Mouse (Mus musculus): Measurements from ENCODE around the gene Rnf135. TPM values are rescaled to one million over a fixed set of nuclear protein-coding genes. Genes with fewer than 3 reads are reported as not detected.
"Not testable (repeated sequence)": the region's sequence is repeated elsewhere in the genome, so short reads cannot be mapped to it uniquely, and the experiment has no call there.

The Rnf135 gene
- polyA plus RNA-seq, 1 experiment from 2014 or later = 4.3 TPM

DNA sequence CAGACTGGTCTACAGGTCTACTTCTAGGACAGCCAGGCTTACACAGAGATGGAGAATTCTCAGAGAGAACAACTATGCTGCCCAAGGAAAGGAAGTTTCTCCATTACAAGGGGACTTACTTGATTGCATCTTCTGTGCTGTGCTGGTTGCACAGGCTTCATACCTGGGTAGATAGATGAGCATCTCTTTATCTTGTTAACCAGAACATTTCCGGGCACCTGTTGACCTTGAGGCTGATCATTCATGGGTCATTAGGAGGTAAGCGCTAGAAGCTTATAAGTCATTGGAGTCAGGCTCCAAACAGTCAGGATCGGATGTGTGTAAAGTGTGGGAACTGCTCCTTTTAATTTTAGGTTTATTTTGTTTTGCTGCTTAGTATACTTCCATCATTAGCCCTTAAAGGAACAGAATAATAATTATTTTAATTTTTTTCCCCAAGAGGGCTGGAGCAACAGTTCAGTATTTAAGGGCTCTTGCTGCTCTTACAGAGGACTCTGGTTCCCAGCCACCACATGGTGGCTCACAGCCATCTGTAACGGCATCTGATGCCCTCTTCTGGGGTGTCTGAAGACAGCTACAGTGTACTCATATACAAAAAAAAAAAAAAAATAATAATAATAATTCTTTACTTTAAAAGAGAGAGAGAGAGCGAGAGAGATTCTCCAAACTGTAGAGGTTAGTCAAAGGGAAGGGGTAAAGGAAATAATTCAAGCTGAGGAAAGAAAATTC is 2.5 kb upstream of the Rnf135 start:
- DNase-seq (no peak), ATAC-seq (ENCODE audit: low read depth) (no peak)
- H3K4me3 ChIP-seq (replicated peaks) = no peak overlapping the region
- 0 out of 2 replicates have a peak, but pooled peaks cover under 1% of the 10 kb centered on the region for H3K27me3 ChIP-seq
- peaks cover 25% of the 10 kb centered on the region for H3K4me1 ChIP-seq (replicated peaks)
- no peak overlapping the region for H3K4me2 ChIP-seq
- no peaks in the 10 kb centered on the region for H3K9me3 ChIP-seq (replicated peaks)
- no peak overlapping the region for H3K27ac ChIP-seq
- WGBS (ENCODE audit: insufficient replicate concordance) = 63% methylated on average over 5 of the region's 5 CpGs
- no peak overlapping the region for H3K9ac ChIP-seq
- H3K36me3 ChIP-seq = peaks cover 3% of the 10 kb centered on the region; the same call in 1 of the 2 replicates

- not testable (repeated sequence) for H3K27me3 ChIP-seq; DNase-seq; H3K36me3 ChIP-seq; H3K9me3 ChIP-seq (replicated peaks)
- peak; percentile 72 for ATAC-seq (ENCODE audit: low read depth)
- H3K27ac ChIP-seq = peak overlapping the region; percentile 86
- H3K4me3 ChIP-seq (replicated peaks) = peak overlapping the region; percentile 78
- H3K4me1 ChIP-seq (replicated peaks) = peaks cover 17% of the 10 kb centered on the region
- H3K9ac ChIP-seq = peak overlapping the region; percentile 87
- H3K4me2 ChIP-seq = peak overlapping the region; percentile 84
- 37% methylated on average over 12 of the region's 12 CpGs for WGBS (ENCODE audit: insufficient replicate concordance)
Observed at GRCm38 (mm10) chr11:80183054-80183704, 472 bp upstream of the Rnf135 start.

DNA sequence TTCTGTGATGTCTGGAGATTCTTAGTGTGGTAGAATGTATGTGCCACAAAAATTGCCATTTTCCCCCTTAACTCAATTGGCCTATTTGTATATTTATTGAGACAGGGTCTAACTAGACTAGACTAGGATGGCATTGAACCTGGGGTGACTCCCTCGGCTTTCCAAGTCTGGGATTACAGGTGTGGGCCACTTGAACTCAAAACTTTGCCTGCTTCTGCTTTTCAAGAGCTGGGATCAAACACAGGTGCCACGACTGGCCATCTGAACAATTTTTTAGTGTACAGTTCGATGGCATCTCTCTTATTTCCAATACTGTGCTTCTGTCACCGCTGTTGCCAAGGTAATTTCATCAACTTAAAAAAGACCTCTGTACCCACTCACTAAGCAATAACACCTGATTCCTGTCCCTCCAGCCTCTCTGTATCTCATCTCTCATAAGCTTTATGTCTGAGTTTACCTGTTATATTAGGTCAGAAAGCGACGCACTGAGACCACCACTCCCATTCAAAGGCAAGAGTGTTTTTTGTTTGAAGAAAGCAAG is 950 bp downstream of the Rnf135 start:
- ATAC-seq (ENCODE audit: low read depth) = no peak
- Histone ChIP-seq H3K36me3 (peaks cover 8% of the 10 kb centered on the region; the same call in 1 of the 2 replicates), H3K4me2 (peak overlapping the region; percentile 84), H3K27ac (0 out of 2 replicates have a peak overlapping the region, but pooled peaks have one; percentile 86), H3K4me3 (replicated peaks) (peak overlapping the region; percentile 78), H3K4me1 (replicated peaks) (peaks cover 15% of the 10 kb centered on the region), H3K9me3 (replicated peaks) (no peaks in the 10 kb centered on the region), H3K27me3 (no peaks in the 10 kb centered on the region), H3K9ac (peak overlapping the region; percentile 87)
- no peak for DNase-seq
- WGBS (ENCODE audit: insufficient replicate concordance) = 80% methylated on average over 6 of the region's 6 CpGs

DNA sequence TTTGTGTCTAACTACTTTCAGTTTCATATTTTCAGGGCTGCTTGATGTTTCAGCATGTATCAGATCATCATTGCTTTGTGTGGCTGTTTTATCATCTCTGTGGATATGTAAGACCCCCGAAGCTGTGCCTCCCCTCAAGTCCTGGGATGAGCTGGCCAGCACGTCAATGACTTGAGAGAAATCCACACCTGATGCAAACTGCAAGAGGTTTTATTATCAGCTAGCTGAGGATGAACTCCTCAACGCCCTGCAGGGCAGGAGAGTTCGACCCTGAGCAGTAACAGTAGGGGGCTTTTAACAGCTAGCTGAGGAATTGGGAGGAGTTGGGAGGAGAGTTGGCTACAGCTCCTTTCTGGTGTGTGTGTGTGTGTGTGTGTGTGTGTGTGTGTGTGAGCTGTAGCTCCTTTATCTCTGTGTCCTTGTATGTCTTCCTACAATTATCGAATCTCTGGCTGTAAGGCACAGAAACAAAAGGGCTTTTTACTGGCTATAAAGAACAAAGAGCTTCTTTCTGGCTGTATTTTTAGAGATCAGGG is 1.9 kb downstream of the Rnf135 start:
- H3K27ac ChIP-seq; H3K9me3 ChIP-seq (replicated peaks); DNase-seq; ATAC-seq (ENCODE audit: low read depth); H3K36me3 ChIP-seq; H3K9ac ChIP-seq; H3K27me3 ChIP-seq; H3K4me3 ChIP-seq (replicated peaks): not testable (repeated sequence)
- Histone ChIP-seq H3K4me1 (replicated peaks) (peaks cover 15% of the 10 kb centered on the region), H3K4me2 (peak overlapping the region; percentile 84; the same call in 1 of the 2 replicates)
- 81% methylated on average over 5 of the region's 5 CpGs for WGBS (ENCODE audit: insufficient replicate concordance)

DNA sequence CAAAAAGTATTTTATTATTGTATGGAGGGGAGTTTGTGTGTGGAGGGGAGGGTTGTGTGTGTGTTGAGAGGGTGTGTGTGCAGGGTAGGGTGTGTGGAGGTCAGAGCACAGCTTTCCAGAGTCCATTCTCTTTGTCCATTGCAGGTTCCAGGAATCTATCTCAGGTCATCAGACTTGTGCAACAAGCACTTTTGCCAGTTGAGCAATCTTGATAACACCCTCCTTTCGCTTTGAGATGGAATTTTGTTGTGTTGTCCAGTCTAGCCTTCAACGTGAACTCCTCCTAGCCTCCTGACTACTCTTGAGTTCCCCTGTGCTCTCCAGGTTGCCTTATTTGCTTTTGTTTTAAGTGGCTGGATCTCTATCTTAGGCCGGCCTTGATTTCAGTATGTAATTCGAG is 6.6 kb downstream of the Rnf135 start:
- ATAC-seq (ENCODE audit: low read depth) = peak; percentile 50; the same call in 1 of the 2 replicates
- WGBS (ENCODE audit: insufficient replicate concordance) = 59% methylated on average over 4 of the region's 4 CpGs
- H3K4me1 ChIP-seq (replicated peaks) = peaks cover 2% of the 10 kb centered on the region; the same call in 1 of the 2 replicates
- DNase-seq = no peak
- no peak overlapping the region for H3K4me3 ChIP-seq (replicated peaks)
- no peaks in the 10 kb centered on the region for H3K27me3 ChIP-seq
- peaks cover 29% of the 10 kb centered on the region for H3K36me3 ChIP-seq
- no peak overlapping the region for H3K27ac ChIP-seq
- no peak overlapping the region for H3K4me2 ChIP-seq
- no peaks in the 10 kb centered on the region for H3K9me3 ChIP-seq (replicated peaks)
- no peak overlapping the region for H3K9ac ChIP-seq

DNA sequence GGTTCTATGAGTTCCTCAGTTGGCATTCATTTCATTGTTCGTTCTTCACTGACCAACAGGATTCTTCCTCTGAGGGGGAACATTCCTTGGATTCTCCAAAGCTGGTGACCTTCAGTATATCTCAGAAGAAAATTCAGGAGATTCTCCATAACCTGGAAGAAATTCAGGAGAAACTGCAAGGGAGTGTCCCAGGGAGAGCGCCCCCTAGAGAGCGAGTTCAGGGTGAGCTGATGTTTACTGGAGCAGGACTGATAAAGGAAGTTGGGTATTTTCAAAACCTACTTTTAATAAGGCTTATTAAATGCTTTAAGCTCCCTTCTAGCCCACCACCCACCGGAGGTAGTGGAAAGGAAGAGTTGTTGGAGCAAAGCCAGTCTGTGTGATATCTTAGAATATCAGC is 10.2 kb downstream of the Rnf135 start:
- no peaks in the 10 kb centered on the region for H3K27me3 ChIP-seq
- H3K36me3 ChIP-seq = peaks cover 28% of the 10 kb centered on the region
- H3K27ac ChIP-seq = no peak overlapping the region
- H3K9me3 ChIP-seq (replicated peaks) = no peaks in the 10 kb centered on the region
- no peak overlapping the region for H3K9ac ChIP-seq
- no peak for ATAC-seq (ENCODE audit: low read depth)
- no peak for DNase-seq
- H3K4me3 ChIP-seq (replicated peaks) = no peak overlapping the region
- WGBS (ENCODE audit: insufficient replicate concordance) = 77% methylated on average over 4 of the region's 4 CpGs
- H3K4me2 ChIP-seq = no peak overlapping the region
- no peaks in the 10 kb centered on the region for H3K4me1 ChIP-seq (replicated peaks)

DNA sequence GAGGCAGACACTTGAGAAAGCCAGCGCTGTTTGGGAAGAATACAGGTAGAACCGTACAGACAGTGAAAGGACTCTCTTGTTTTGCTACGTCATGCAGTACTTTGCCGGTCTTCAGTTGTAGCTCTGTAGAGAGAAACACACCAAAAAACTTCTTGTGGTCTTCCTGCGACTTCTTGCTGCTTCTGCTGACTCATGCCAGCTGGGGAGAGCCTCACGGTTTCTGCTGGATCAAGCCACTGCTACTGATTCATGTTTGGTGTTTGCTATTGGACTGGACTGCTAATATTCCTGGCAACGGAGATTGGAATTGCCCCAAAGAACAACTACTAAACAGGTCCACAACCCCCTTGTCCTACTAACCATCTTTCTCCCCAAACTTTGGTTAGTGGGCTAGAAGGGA is 12.7 kb downstream of the Rnf135 start:
- no peak overlapping the region for H3K4me3 ChIP-seq (replicated peaks)
- no peaks in the 10 kb centered on the region for H3K27me3 ChIP-seq
- no peak overlapping the region for H3K27ac ChIP-seq
- H3K9ac ChIP-seq = no peak overlapping the region
- no peak overlapping the region for H3K4me2 ChIP-seq
- no peaks in the 10 kb centered on the region for H3K4me1 ChIP-seq (replicated peaks)
- DNase-seq = no peak
- peaks cover 23% of the 10 kb centered on the region for H3K36me3 ChIP-seq
- no peaks in the 10 kb centered on the region for H3K9me3 ChIP-seq (replicated peaks)
- no peak for ATAC-seq (ENCODE audit: low read depth)
- 63% methylated on average over 7 of the region's 7 CpGs for WGBS (ENCODE audit: insufficient replicate concordance)

DNA sequence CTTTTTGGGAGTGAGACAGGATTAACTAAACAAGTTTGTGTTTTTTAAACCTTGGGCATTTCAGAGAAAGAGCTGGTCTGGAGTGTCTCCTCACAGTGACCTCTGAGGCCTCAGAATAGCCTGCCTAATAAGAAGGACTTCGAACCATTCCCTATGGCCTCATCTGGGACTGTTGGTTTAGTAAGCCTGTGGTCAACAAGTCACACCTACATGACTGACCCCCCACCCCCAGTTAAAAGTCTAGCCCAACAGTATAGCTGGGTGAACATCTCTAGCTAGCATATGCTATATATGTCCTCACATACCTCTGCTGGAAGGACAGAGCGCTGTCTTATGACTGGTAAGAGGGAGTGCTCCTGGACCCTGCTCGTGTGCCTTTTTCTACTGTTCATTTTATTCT is 15.7 kb downstream of the Rnf135 start:
- no peak overlapping the region for H3K4me3 ChIP-seq (replicated peaks)
- H3K9ac ChIP-seq = no peak overlapping the region
- DNase-seq = no peak
- H3K27me3 ChIP-seq = no peaks in the 10 kb centered on the region
- no peaks in the 10 kb centered on the region for H3K4me1 ChIP-seq (replicated peaks)
- peaks cover 12% of the 10 kb centered on the region for H3K36me3 ChIP-seq
- WGBS (ENCODE audit: insufficient replicate concordance) = 67% methylated on average over 3 of the region's 3 CpGs
- H3K4me2 ChIP-seq = no peak overlapping the region
- H3K27ac ChIP-seq = no peak overlapping the region; the same call in 1 of the 2 replicates
- no peaks in the 10 kb centered on the region for H3K9me3 ChIP-seq (replicated peaks)
- ATAC-seq (ENCODE audit: low read depth) = peak; percentile 48

- Histone ChIP-seq H3K27me3 (no peaks in the 10 kb centered on the region), H3K4me1 (replicated peaks) (no peaks in the 10 kb centered on the region), H3K4me2 (no peak overlapping the region), H3K9me3 (replicated peaks) (no peaks in the 10 kb centered on the region), H3K9ac (no peak overlapping the region), H3K36me3 (peaks cover 8% of the 10 kb centered on the region), H3K4me3 (replicated peaks) (no peak overlapping the region), H3K27ac (no peak overlapping the region)
- WGBS (ENCODE audit: insufficient replicate concordance) = 84% methylated on average over 2 of the region's 2 CpGs
- DNase-seq = no peak
- ATAC-seq (ENCODE audit: low read depth) = no peak
Observed at GRCm38 (mm10) chr11:80199773-80200172, 16.1 kb downstream of the Rnf135 start.

- H3K9ac ChIP-seq = no peak overlapping the region
- H3K4me1 ChIP-seq (replicated peaks) = no peaks in the 10 kb centered on the region
- DNase-seq (no peak), ATAC-seq (ENCODE audit: low read depth) (no peak)
- no peak overlapping the region for H3K4me3 ChIP-seq (replicated peaks)
- peaks cover 2% of the 10 kb centered on the region for H3K36me3 ChIP-seq
- H3K9me3 ChIP-seq (replicated peaks) = no peaks in the 10 kb centered on the region
- H3K27ac ChIP-seq = no peak overlapping the region
- H3K27me3 ChIP-seq = no peaks in the 10 kb centered on the region
- H3K4me2 ChIP-seq = no peak overlapping the region
- 79% methylated on average over 1 of the region's 1 CpGs for WGBS (ENCODE audit: insufficient replicate concordance)
Observed at GRCm38 (mm10) chr11:80200326-80200725, 16.7 kb downstream of the Rnf135 start.

- Histone ChIP-seq H3K9me3 (replicated peaks) (no peaks in the 10 kb centered on the region), H3K36me3 (no peaks in the 10 kb centered on the region), H3K27ac (no peak overlapping the region), H3K4me3 (replicated peaks) (no peak overlapping the region), H3K27me3 (no peaks in the 10 kb centered on the region), H3K9ac (no peak overlapping the region), H3K4me2 (no peak overlapping the region), H3K4me1 (replicated peaks) (no peaks in the 10 kb centered on the region)
- ATAC-seq (ENCODE audit: low read depth) (no peak), DNase-seq (no peak)
- WGBS (ENCODE audit: insufficient replicate concordance) = 67% methylated on average over 6 of the region's 6 CpGs
Observed at GRCm38 (mm10) chr11:80202296-80202695, 18.6 kb downstream of the Rnf135 start.
